Mouse (Mus musculus) megakaryocyte, embryonic 14.5 days (primary cell): ENCODE measurements around the gene Orai3.

Experiments
- FLI1 ChIP-seq: IDR thresholded peaks from 2 replicates; pipeline ENCODE4 v1.6.1; 2012; ENCODE audit warnings: low read length, inconsistent platforms, mixed read lengths
- GATA1 ChIP-seq: IDR thresholded peaks from 3 replicates; pipeline ENCODE4 v1.6.1; 2012; ENCODE audit warnings: mixed read lengths, low read length, inconsistent platforms, borderline replicate concordance

DNA sequence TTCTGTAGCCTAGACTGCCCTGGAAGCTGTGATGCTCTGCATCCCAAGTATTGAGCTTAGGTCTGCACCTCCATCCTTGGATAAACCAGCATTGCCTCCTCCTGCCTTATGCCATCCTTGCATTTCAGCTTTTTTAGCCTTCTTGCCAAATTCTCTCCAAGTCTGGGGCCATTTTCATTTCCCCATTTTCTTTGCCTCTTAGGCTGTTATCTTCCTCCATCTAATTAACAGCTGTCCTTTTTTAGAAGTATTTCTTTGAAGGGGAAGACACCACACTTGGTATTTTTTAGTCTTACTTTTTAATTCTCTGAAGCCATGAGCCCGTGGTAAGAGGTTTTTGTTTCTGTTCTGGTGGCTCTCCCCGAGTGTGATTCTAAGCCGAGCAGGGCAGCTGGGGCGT, 6.0 kb upstream of the Orai3 start:
- TF ChIP-seq GATA1 (no peak), FLI1 (no peak)
